Mouse (Mus musculus): ENCODE data around the gene Cdh12.

DNA sequence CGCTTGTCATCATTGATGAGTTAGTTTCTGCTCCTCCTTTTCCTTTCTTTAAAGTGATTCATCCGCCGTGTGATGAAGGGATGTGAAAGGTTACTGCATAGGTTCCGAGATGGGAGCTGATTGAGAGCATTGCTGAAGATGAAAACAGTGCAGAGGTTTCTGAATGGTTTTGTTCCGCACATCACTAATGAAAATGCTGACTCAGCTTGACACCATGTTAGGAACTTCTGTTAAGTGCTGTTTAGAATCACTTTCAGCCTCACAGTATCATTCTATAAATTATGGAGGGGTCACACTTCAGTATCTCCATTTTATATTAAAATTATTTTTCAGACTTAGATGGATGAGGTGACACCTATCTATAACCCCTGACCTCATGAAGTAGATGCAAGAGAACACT, 247.2 kb downstream of the Cdh12 start:
- no peak for TF ChIP-seq MAX (IDR thresholded peaks at IDR 0.05; ENCODE audit: low read length)
- no peak for TF ChIP-seq CTCF (IDR thresholded peaks at IDR 0.05 in 2 of 3, conservative IDR thresholded peaks at IDR 0.05 in 1 of 3; ENCODE audit: control insufficient read depth in 1 of 3, insufficient read depth in 1 of 3, low read depth in 2 of 3, low read length in 3 of 3, poor library complexity in 1 of 3, severe bottlenecking in 1 of 3)
- TF ChIP-seq RCOR1 (IDR thresholded peaks at IDR 0.05; ENCODE audit: low read depth, low read length), result no peak
- no peak for TF ChIP-seq TCF12 (IDR thresholded peaks at IDR 0.05; ENCODE audit: low read depth, low read length)
- TF ChIP-seq USF1 (IDR thresholded peaks at IDR 0.05; ENCODE audit: low read depth, low read length), result no peak
- no peak for TF ChIP-seq MYC (IDR thresholded peaks at IDR 0.05; ENCODE audit: low read depth, low read length)
- no peak for TF ChIP-seq ETS1 (IDR thresholded peaks at IDR 0.05; ENCODE audit: low read depth, low read length)
- TF ChIP-seq EP300 (IDR thresholded peaks at IDR 0.05; ENCODE audit: low read depth in 1 of 2, low read length in 2 of 2), result no peak

All from MEL (cell line).